Mouse (Mus musculus) neural tube, embryonic 11.5 days (tissue): ENCODE results near the gene Mcrs1. TPM values are rescaled to one million over a fixed set of nuclear protein-coding genes. Genes with fewer than 3 reads are reported as not detected.

ENCODE experiments used
- ATAC-seq: fragments of 200-750 bp; cut with Nextera tagmentation; 2 replicates; pipeline ENCODE4 v1.8.0; 2017; ENCODE audit warnings: moderate number of reproducible peaks, mild to moderate bottlenecking, moderate TSS enrichment, moderate library complexity; ENCODE audit not compliant: insufficient read depth, low FRiP score, low TSS enrichment
- DNase-seq: peaks from one replicate; pipeline ENCODE4 v3.0.0-alpha.2; 2015; ENCODE audit warnings: low spot score
- H3K27ac ChIP-seq: fragments of 300-500 bp; sonication (generic); 2 replicates; pipeline ENCODE4 v1.5.1; 2014; ENCODE audit warnings: low read depth, mild to moderate bottlenecking, low read length
- H3K27me3 ChIP-seq: fragments of 300-500 bp; sonication (generic); 2 replicates; pipeline ENCODE4 v1.6.1; 2014; ENCODE audit warnings: mild to moderate bottlenecking, low read length, mixed read lengths; ENCODE audit not compliant: control insufficient read depth, insufficient read depth
- H3K36me3 ChIP-seq: fragments of 300-500 bp; sonication (generic); 2 replicates; pipeline ENCODE4 v1.6.1; 2014; ENCODE audit warnings: mild to moderate bottlenecking, low read length, moderate library complexity, mixed read lengths; ENCODE audit not compliant: control insufficient read depth, insufficient read depth
- H3K4me1 ChIP-seq: fragments of 300-500 bp; sonication (generic); 2 replicates; pipeline ENCODE4 v1.6.1; 2014; ENCODE audit warnings: low read length, mixed read lengths; ENCODE audit not compliant: control insufficient read depth, insufficient read depth
- H3K4me2 ChIP-seq: fragments of 300-500 bp; sonication (generic); 2 replicates; pipeline ENCODE4 v1.6.1; 2014; ENCODE audit warnings: low read depth, mild to moderate bottlenecking, moderate library complexity
- H3K4me3 ChIP-seq: fragments of 300-500 bp; sonication (generic); 2 replicates; pipeline ENCODE4 v1.5.1; 2014; ENCODE audit warnings: low read depth, low read length
- H3K9ac ChIP-seq: fragments of 300-500 bp; sonication (generic); 2 replicates; pipeline ENCODE4 v1.6.1; 2014; ENCODE audit warnings: mild to moderate bottlenecking, low read length
- H3K9me3 ChIP-seq: fragments of 300-500 bp; sonication (generic); 2 replicates; pipeline ENCODE4 v1.6.1; 2016; ENCODE audit warnings: low read length; ENCODE audit not compliant: control insufficient read depth
- WGBS: fragments of 180-500 bp; shearing (Covaris S2); extraction: QIAGEN DNeasy Blood & Tissue Kit; methylation state at CpG from one replicate; pipeline ENCODE4 v1.1.7; 2014; 5-methylcytosine and 5-hydroxymethylcytosine counted together
- polyA plus RNA-seq: library from polyadenylated mRNA; unstranded; fragments of >200 nt; fragmentation: Nextera tagmentation; extraction: Ambion mirVana; gene quantifications from 2 replicates; pipeline ENCODE4 v1.2.1, GENCODE M21; 2014

The Mcrs1 gene
- polyA plus RNA-seq, 1 experiment from 2014 or later: 193 TPM

- no peak overlapping the region for H3K4me2 ChIP-seq
- peaks cover 12% of the 10 kb centered on the region for H3K36me3 ChIP-seq
- 66% methylated on average over 8 of the region's 8 CpGs for WGBS
- H3K27me3 ChIP-seq: no peaks in the 10 kb centered on the region
- no peak overlapping the region for H3K9ac ChIP-seq
- H3K9me3 ChIP-seq: no peaks in the 10 kb centered on the region
- H3K4me1 ChIP-seq: no peaks in the 10 kb centered on the region
- no peak overlapping the region for H3K4me3 ChIP-seq
- no peak overlapping the region for H3K27ac ChIP-seq
- DNase-seq: no peak
- no peak for ATAC-seq
Observed at GRCm38 (mm10) chr15:99205959-99206358, 45.8 kb downstream of the Mcrs1 start.

- Histone ChIP-seq H3K4me2 (no peak overlapping the region), H3K9me3 (no peaks in the 10 kb centered on the region), H3K27ac (no peak overlapping the region), H3K4me3 (no peak overlapping the region), H3K9ac (no peak overlapping the region), H3K4me1 (no peaks in the 10 kb centered on the region), H3K27me3 (no peaks in the 10 kb centered on the region), H3K36me3 (peaks cover 5% of the 10 kb centered on the region)
- DNase-seq (no peak), ATAC-seq (no peak)
Observed at GRCm38 (mm10) chr15:99198761-99199160, 53.0 kb downstream of the Mcrs1 start.

GRCm38 (mm10) chr15:99195043-99195442, 56.7 kb downstream of the Mcrs1 start:
- Histone ChIP-seq H3K4me2 (no peak overlapping the region), H3K4me3 (no peak overlapping the region), H3K4me1 (no peaks in the 10 kb centered on the region), H3K9me3 (no peaks in the 10 kb centered on the region), H3K9ac (no peak overlapping the region), H3K36me3 (peaks cover 10% of the 10 kb centered on the region), H3K27me3 (no peaks in the 10 kb centered on the region), H3K27ac (no peak overlapping the region)
- ATAC-seq (no peak), DNase-seq (no peak)
- WGBS: 68% methylated on average over 6 of the region's 6 CpGs

- WGBS: 79% methylated on average over 10 of the region's 10 CpGs
- ATAC-seq: no peak
- Histone ChIP-seq H3K9me3 (no peaks in the 10 kb centered on the region), H3K4me1 (no peaks in the 10 kb centered on the region), H3K9ac (no peak overlapping the region), H3K27me3 (no peaks in the 10 kb centered on the region), H3K36me3 (peaks cover 11% of the 10 kb centered on the region), H3K4me2 (no peak overlapping the region), H3K27ac (no peak overlapping the region), H3K4me3 (no peak overlapping the region)
- DNase-seq: no peak
Observed at GRCm38 (mm10) chr15:99194358-99194757, 57.4 kb downstream of the Mcrs1 start.

Other genes with a start within 250 kb of the Mcrs1 start
- gene Tuba1c, start 222.1 kb downstream of the Mcrs1 start, polyA plus RNA-seq: 109 and 112 TPM in 2 replicates
- 38.7 and 54.0 TPM in 2 replicates for gene Prph, start 196.8 kb downstream of the Mcrs1 start, polyA plus RNA-seq
- 23.3 and 25.9 TPM in 2 replicates for gene Troap, start 177.4 kb downstream of the Mcrs1 start, polyA plus RNA-seq
- 3.0 and 3.2 TPM in 2 replicates for gene C1ql4, start 164.1 kb downstream of the Mcrs1 start, polyA plus RNA-seq
- 0.19 and 0.41 TPM in 2 replicates for gene Dnajc22, start 158.8 kb downstream of the Mcrs1 start, polyA plus RNA-seq
- gene Spats2, start 126.0 kb downstream of the Mcrs1 start, polyA plus RNA-seq: 63.3 and 63.7 TPM in 2 replicates
- gene Kcnh3, start 27.1 kb downstream of the Mcrs1 start, polyA plus RNA-seq: 0.44 and 0.70 TPM in 2 replicates
- 50.4 and 55.8 TPM in 2 replicates for gene Prpf40b, start 43.1 kb upstream of the Mcrs1 start, polyA plus RNA-seq
- 0.07 TPM in 1 of 2 replicates, not detected in the other for gene Fam186b, start 43.9 kb upstream of the Mcrs1 start, polyA plus RNA-seq
- gene Fmnl3, start 118.5 kb upstream of the Mcrs1 start, polyA plus RNA-seq: 13.7 and 14.5 TPM in 2 replicates
- 237 and 246 TPM in 2 replicates for gene Tmbim6, start 140.9 kb upstream of the Mcrs1 start, polyA plus RNA-seq
- gene Nckap5l, start 205.8 kb upstream of the Mcrs1 start, polyA plus RNA-seq: 14.9 TPM in 2 replicates
- 17.6 and 18.1 TPM in 2 replicates for gene Bcdin3d, start 222.8 kb upstream of the Mcrs1 start, polyA plus RNA-seq